Mouse (Mus musculus): ENCODE measurements at regions not wholly inside any gene's neighbourhood (a gene's known extent, or its start where the extent isn't known, plus 50 kb on each side); places are given as distances from the start of the nearest gene placed in this dataset.

GRCm38 (mm10) chr17:83297379-83298121 is 53.2 kb upstream of the Eml4 start:
- Histone ChIP-seq H3K4me2 (replicated peaks; ENCODE audit: low read depth, low read length) (no peak overlapping the region), H3K27me3 (ENCODE audit: control insufficient read depth, insufficient read depth, low read length) (no peaks in the 10 kb centered on the region), H3K36me3 (ENCODE audit: control insufficient read depth, insufficient read depth, low read length) (no peaks in the 10 kb centered on the region), H3K4me1 (ENCODE audit: control insufficient read depth, insufficient read depth, low read length) (no peaks in the 10 kb centered on the region; the same call in 1 of the 2 replicates), H3K27ac (ENCODE audit: low read depth, low read length) (no peak overlapping the region), H3K4me3 (ENCODE audit: low read length) (no peak overlapping the region), H3K9ac (ENCODE audit: low read depth, low read length) (no peak overlapping the region), H3K9me3 (ENCODE audit: control insufficient read depth, low read length) (no peaks in the 10 kb centered on the region)
- 80% methylated on average over 6 of the region's 6 CpGs for WGBS
- ATAC-seq (ENCODE audit: low FRiP score, low TSS enrichment), result no peak
